Mouse (Mus musculus): ENCODE results near the gene Epb41.

Epb41 gene

GRCm38 (mm10) chr4:132049549-132050200 lies 25.4 kb downstream of the Epb41 start:
- in situ Hi-C loops (cut with MboI; ENCODE audit: unreplicated experiment in 2 of 2): no loop called here

- in situ Hi-C loops (cut with MboI; ENCODE audit: unreplicated experiment in 2 of 2): no loop called here
These were observed 26.1 kb downstream of the Epb41 start for GRCm38 (mm10) chr4:132048995-132049404.

- in situ Hi-C loops (cut with MboI; ENCODE audit: unreplicated experiment in 2 of 2): no loop called here
These were observed 26.8 kb downstream of the Epb41 start for GRCm38 (mm10) chr4:132048011-132048991.

DNA sequence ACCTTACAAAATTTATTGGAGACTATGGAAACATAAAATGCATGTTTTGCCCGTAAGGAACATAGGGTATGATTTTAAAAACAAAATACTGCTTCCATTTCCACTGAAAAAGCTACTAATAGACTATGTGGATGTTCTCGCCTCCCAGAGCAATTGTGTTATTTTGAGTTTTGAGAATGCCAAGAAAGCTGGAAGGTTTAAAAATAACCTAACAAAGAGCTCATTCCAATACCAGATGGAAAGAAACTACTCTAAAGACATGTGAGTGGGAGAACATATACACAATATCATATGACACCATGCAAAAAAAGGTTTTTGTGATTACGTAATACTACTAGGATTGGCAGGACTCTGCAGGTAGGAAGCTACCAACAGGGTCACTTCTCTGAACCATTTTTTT lies 31.4 kb downstream of the Epb41 start:
- in situ Hi-C loops (cut with MboI; ENCODE audit: unreplicated experiment in 2 of 2): no loop called here

GRCm38 (mm10) chr4:132041471-132042332 lies 33.4 kb downstream of the Epb41 start:
- in situ Hi-C loops (cut with MboI; ENCODE audit: unreplicated experiment in 2 of 2): no loop called here

GRCm38 (mm10) chr4:132039975-132040645 lies 35.0 kb downstream of the Epb41 start:
- in situ Hi-C loops (cut with MboI; ENCODE audit: unreplicated experiment in 2 of 2): loop anchor here (5.0 kb wide), 1 partner anchor 32 kb away; the partner anchor contains the start of gene Gm10300 (in 2 of the 2)

DNA sequence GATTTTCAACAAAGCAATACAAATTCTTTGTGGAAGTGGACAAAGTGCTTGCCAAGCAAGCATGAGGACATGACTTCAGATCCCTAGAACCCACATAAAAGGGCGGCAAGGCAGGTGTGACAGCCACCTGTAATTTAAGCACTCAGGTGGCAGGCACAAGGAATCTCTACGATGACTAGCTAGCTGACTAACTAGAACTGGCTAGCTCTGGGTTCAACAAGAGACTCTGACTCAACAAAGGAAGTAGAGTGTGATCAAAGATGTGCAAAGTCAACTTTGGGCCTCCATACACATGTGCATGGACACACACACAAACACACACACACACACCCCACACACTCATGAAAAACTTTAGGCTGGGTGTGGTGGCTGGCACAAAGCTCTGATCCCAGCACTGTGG lies 35.6 kb downstream of the Epb41 start:
- in situ Hi-C loops (cut with MboI; ENCODE audit: unreplicated experiment in 2 of 2): loop anchor here (5.0 kb wide), 1 partner anchor 33 kb away; the partner anchor contains the start of gene Gm10300 (in 2 of the 2)

- in situ Hi-C loops (cut with MboI; ENCODE audit: unreplicated experiment in 2 of 2): loop anchor here (5.0 kb wide), 1 partner anchor 33 kb away; the partner anchor contains the start of gene Gm10300 (in 2 of the 2)
These were observed 36.3 kb downstream of the Epb41 start for GRCm38 (mm10) chr4:132038809-132039208.

DNA sequence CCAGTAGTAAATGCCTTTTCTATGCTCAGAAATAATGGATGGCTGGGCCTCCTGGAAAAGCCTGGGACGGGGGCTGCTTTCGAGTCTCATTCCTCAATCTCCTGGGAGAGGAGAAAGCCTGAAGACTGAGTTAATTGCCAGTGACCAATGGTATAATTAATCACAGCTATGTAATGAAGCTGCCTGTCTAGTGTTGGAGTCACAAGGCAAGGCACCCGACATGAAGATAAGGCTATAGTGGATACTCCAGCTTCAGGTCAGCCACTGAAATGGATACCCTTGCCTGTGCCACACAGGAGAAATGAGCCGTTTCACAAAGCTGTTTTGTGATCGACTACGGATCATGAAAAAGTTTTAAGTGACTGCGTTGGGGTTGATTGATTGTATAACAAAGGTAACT lies 37.1 kb downstream of the Epb41 start:
- in situ Hi-C loops (cut with MboI; ENCODE audit: unreplicated experiment in 2 of 2): loop anchor here (5.0 kb wide), 1 partner anchor 34 kb away; the partner anchor contains the start of gene Gm10300 (in 2 of the 2)

DNA sequence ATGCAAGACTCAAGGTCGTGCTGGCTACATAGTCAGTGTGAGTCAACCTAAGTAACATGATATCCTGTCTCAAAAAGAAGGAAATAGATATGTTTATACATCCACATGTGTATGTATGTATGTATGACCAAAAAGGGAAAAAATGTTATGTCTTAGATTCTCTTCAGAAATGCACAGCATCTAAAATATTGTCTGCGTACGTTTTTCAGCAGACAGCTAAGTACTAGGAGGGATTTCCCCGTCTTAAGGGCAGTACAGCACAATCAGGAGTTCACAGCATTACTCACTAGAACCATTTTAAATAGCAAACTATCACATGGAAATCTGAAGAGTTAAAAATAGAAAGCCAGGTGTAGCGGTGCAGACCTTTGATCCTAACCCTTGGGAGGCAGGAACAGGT lies 38.0 kb downstream of the Epb41 start:
- in situ Hi-C loops (cut with MboI; ENCODE audit: unreplicated experiment in 2 of 2): loop anchor here (5.0 kb wide), 1 partner anchor 35 kb away; the partner anchor contains the start of gene Gm10300 (in 2 of the 2)

DNA sequence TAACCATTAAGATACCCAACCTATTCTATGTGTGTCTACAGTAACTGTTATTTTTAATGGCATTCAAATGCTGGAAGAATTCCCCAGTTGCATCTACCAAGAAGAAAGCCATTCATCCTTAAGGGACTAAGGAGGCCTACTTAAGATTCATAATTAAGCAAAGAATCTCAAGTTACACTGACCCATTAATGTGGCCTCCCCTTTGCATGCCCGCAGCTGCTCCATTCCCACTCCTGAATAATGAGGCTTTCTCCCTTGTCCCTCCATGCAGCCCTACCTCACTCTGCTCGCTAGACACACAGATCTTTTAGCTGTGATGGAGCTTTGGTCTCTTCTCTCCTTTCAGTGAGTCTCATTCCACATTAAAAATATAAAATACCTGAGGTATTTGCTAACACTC lies 40.9 kb downstream of the Epb41 start:
- in situ Hi-C loops (cut with MboI; ENCODE audit: unreplicated experiment in 2 of 2): no loop called here

DNA sequence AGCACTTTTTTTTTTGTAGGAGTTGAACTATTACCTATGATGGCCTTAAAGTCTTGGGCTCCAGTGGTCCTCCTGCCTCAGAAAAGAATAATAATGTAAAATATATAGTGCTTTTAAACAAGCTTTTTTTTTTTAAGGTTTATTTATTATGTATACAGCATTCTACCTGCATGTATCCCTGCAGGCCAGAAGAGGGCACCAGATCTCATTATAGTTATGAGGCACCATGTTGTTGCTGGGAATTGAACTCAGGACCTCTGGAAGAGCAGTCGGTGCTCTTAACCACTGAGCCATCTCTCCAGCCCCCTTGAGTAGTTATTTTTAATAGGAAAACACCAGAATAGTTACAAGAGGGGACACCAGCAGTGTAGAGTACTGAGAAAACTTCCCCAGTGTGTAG lies 41.9 kb downstream of the Epb41 start:
- in situ Hi-C loops (cut with MboI; ENCODE audit: unreplicated experiment in 2 of 2): no loop called here

DNA sequence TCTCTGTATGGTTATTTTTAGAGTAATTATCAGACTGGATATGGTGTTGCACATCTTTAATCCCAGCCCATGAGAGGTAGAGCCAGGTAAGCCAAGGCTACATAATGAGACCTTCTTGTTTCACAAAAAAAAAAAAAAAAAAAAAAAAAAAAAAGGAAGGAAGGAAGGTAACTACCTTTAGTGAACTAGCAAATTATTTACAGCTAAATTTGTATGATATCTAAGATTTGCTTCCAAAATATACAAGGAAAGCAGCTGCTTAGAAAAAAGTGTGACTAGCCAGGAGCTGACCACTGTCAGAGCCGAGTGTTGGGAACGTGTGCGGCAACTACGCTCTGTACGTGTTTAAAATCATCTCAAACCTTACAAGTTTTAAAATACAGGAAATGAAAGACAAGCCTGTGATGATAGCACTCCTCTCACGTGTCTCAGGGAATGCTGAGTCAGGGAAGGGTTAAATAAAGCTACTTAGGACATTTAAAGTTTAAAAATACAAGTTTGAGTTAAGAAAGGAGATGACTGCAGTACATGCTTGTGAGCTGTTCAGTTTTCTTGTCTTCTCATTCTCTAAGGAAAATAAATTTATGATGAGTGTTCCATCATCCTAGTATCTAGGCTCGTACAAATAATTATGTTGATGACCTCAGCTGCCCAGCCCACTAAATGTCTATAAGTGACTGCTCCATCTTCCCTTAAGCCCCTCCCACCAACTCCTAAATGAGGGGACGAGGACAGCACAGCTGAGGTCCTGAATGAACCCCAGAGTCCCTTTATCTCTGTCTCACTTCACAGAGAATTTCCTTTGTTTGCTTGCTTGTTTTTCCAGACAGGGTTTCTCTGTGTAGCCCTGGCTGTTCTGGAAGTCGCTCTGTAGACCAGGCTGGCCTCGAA lies 45.0 kb downstream of the Epb41 start:
- in situ Hi-C loops (cut with MboI; ENCODE audit: unreplicated experiment in 2 of 2): no loop called here

DNA sequence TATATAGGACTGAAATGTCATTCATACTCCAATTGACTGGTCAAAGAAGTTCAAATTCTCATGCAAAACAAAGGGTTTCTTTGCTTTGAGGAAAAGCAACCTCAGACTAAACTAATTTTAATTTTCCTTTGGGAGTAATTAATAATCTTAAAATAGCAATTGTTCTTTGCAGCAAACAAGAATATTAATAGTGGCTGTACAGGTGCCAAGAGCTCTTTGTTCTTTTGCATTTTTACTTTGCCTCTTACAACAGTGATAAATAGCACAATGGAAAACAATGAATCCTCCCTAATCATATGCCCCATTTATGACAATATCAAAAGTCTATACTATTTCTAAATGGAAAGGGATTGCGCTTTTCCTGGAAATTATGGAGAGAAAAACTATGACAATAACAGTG lies 47.3 kb downstream of the Epb41 start:
- in situ Hi-C loops (cut with MboI; ENCODE audit: unreplicated experiment in 2 of 2): no loop called here

DNA sequence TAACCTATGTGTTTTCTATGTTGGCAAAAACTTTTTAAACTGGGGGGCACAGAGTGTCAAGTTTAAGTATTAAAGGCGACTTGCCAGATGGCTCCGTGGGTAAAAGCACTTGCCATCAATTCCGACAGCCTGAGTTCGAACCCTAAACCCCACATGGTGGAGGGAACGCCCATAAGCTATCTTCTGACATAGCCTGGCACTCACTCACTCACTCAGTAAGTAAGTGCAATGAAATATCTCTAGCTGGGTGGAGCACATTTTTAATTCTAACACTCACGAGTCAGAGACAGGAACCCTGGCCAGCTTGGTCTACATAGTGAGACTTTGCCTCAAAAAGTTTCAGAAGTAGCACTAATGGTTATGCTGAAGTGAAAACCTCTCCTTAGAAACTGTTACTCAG lies 48.0 kb downstream of the Epb41 start:
- in situ Hi-C loops (cut with MboI; ENCODE audit: unreplicated experiment in 2 of 2): no loop called here

GRCm38 (mm10) chr4:132025738-132026527 lies 49.2 kb downstream of the Epb41 start:
- in situ Hi-C loops (cut with MboI; ENCODE audit: unreplicated experiment in 2 of 2): no loop called here

DNA sequence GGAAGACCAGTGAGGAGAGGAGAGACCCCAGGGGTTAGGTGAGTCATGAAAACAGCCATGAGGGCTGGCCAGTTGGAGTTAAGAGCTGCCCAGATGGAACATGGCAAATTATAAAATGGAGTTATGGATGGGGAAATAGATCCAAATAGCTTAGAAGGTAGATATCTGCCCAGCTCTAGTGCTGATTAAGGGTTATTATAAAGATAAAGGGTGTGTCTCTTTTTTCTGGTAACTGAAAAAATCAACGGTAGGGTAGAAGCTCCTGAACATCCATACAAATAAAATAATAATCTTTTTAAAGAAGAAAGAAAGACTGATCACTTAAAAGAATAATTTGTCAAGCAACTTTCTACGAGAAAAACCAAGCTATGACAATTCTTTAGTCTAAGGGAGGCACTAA lies 49.9 kb downstream of the Epb41 start:
- in situ Hi-C loops (cut with MboI; ENCODE audit: unreplicated experiment in 2 of 2): no loop called here

DNA sequence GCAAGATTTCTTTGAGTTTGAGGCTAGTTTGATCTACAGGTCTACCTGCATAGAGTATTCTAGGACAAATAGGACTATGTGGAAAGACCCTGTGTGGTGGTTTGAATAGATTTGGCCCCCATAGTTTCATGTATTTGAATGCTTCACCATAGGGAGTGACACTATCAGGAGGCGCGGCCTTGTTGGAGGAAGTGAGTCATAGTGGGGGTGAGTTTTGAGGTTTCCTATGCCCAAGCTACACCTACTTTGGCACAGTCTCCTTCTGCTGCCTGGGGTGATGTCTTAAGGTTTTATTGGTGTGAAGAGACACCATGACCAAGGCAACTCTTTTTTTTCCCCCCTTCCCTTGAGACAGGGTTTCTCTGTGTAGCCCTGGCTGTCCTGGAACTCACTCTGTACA lies 51.3 kb downstream of the Epb41 start:
- in situ Hi-C loops (cut with MboI; ENCODE audit: unreplicated experiment in 2 of 2): no loop called here
